Mouse (Mus musculus) lung, embryonic 15.5 days (tissue): ENCODE measurements around the gene 1700092M07Rik. TPM values are rescaled to one million over a fixed set of nuclear protein-coding genes. Genes with fewer than 3 reads are reported as not detected.

ENCODE experiments used
- ATAC-seq: fragments of 200-750 bp; cut with Nextera tagmentation; 2 replicates; pipeline ENCODE4 v1.8.0; 2017; ENCODE audit warnings: moderate number of reproducible peaks, borderline replicate concordance; ENCODE audit not compliant: low FRiP score, low TSS enrichment; ENCODE audit errors: extremely low read depth
- H3K27ac ChIP-seq: fragments of 300-500 bp; sonication (generic); 2 replicates; pipeline ENCODE4 v1.5.1; 2015; ENCODE audit warnings: moderate library complexity, mild to moderate bottlenecking, inconsistent platforms
- H3K27me3 ChIP-seq: fragments of 300-500 bp; sonication (generic); 2 replicates; pipeline ENCODE4 v1.6.1; 2015; ENCODE audit warnings: inconsistent platforms
- H3K36me3 ChIP-seq: fragments of 300-500 bp; sonication (generic); 2 replicates; pipeline ENCODE4 v1.6.1; 2015; ENCODE audit warnings: inconsistent platforms
- H3K4me1 ChIP-seq: fragments of 300-500 bp; sonication (generic); 2 replicates; pipeline ENCODE4 v1.6.1; 2015; ENCODE audit warnings: inconsistent platforms
- H3K4me2 ChIP-seq: fragments of 300-500 bp; sonication (generic); 2 replicates; pipeline ENCODE4 v1.6.1; 2015; ENCODE audit warnings: inconsistent platforms, mild to moderate bottlenecking, moderate library complexity
- H3K4me3 ChIP-seq: fragments of 300-500 bp; sonication (generic); 2 replicates; pipeline ENCODE4 v1.5.1; 2015; ENCODE audit warnings: mild to moderate bottlenecking, inconsistent platforms
- H3K9ac ChIP-seq: fragments of 300-500 bp; sonication (generic); 2 replicates; pipeline ENCODE4 v1.6.1; 2015; ENCODE audit warnings: inconsistent platforms
- H3K9me3 ChIP-seq: fragments of 300-500 bp; sonication (generic); 2 replicates; pipeline ENCODE4 v1.6.1; 2016; ENCODE audit warnings: inconsistent platforms
- WGBS: fragments of 180-500 bp; shearing (Covaris S2); methylation state at CpG from one replicate; pipeline ENCODE4 v1.1.7; 2015; 5-methylcytosine and 5-hydroxymethylcytosine counted together
- microRNA-seq: library from miRNA; unstranded; fragments of <30 nt; microRNA quantifications from one replicate; pipeline ENCODE4, GENCODE M21; 2016
- polyA plus RNA-seq: library from polyadenylated mRNA; unstranded; fragments of >200 nt; fragmentation: Nextera tagmentation; extraction: Ambion mirVana; gene quantifications from 2 replicates; pipeline ENCODE4 v1.2.1, GENCODE M21; 2015

Gene 1700092M07Rik
- polyA plus RNA-seq, 1 experiment from 2014 or later: 2.0 TPM

DNA sequence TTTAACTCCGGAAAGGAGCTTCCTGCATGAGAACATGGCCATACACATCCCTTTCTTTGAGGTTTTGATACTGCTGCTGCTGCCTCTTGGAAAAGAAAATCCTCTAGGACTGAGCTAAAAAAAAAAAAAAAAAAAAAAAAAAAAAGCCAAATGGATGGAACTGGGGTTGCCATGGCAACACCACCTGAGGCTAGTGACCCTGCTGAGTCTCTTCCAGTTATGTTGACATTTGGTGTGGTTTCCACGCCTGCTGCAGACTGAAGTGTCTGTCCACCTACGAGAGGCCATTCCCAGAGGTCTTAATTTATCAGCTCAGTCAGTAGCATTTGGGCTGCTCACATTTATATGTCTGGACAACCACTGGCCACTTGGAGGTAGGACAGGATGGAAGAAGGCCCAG lies 48.0 kb downstream of the 1700092M07Rik start:
- Histone ChIP-seq H3K36me3 (peaks cover 15% of the 10 kb centered on the region), H3K4me1 (peaks cover 7% of the 10 kb centered on the region; the same call in 1 of the 2 replicates), H3K4me2 (no peak overlapping the region), H3K9me3 (no peaks in the 10 kb centered on the region), H3K9ac (no peak overlapping the region), H3K27me3 (no peaks in the 10 kb centered on the region), H3K4me3 (no peak overlapping the region), H3K27ac (no peak overlapping the region)
- 21% methylated on average over 3 of the region's 3 CpGs for WGBS
- no peak for ATAC-seq

DNA sequence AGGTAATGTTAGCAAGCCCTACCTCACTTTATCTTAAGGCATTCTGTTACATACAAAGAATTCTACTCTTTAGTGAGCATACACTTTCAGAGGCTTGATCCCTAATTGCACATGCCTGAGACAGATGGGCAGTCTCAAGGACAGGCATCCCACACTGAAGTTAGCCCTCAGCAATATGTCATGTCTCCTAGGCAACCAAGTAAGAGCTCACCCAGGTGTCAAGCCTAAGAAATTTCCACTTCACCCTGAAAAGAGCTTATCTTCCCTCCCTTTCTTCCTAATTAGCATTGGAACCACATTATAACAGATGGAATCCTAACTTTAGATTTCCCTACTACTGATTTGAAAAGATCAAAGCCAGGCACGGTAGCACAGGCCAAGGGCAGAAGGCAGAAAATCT lies 48.7 kb downstream of the 1700092M07Rik start:
- Histone ChIP-seq H3K9ac (no peak overlapping the region), H3K27me3 (no peaks in the 10 kb centered on the region), H3K4me2 (no peak overlapping the region), H3K9me3 (no peaks in the 10 kb centered on the region), H3K4me1 (peaks cover 7% of the 10 kb centered on the region; the same call in 1 of the 2 replicates), H3K36me3 (peaks cover 20% of the 10 kb centered on the region), H3K4me3 (no peak overlapping the region), H3K27ac (no peak overlapping the region)
- WGBS: 48% methylated on average over 1 of the region's 1 CpGs
- no peak for ATAC-seq

DNA sequence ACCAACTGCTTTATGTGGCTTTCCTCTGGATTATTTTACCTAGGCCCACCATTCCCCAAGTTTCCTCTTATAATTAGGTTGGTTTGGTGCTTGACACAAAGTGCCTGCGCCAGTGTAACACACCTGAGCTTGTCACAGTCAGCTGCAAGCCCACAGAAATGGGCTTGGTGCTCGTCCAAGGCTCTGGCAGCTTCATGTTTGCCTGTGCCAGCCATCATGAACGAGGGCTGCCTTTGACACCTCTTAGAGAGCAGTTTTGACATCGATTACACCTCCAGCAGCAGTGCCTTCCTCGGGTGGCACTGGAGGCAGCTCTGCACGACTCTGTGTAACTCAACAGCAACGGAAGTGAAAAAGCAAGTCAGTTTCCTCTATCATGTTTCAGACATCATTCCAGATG lies 49.7 kb downstream of the 1700092M07Rik start:
- H3K27me3 ChIP-seq: no peaks in the 10 kb centered on the region
- H3K4me2 ChIP-seq: no peak overlapping the region
- H3K9ac ChIP-seq: no peak overlapping the region
- peaks cover 28% of the 10 kb centered on the region for H3K36me3 ChIP-seq
- no peaks in the 10 kb centered on the region for H3K9me3 ChIP-seq
- no peak for ATAC-seq
- no peak overlapping the region for H3K4me3 ChIP-seq
- peaks cover 5% of the 10 kb centered on the region; the same call in 1 of the 2 replicates for H3K4me1 ChIP-seq
- no peak overlapping the region for H3K27ac ChIP-seq
- WGBS: 69% methylated on average over 7 of the region's 7 CpGs

Small RNA genes lying within 50 kb of the gene (microRNA-seq; reads per million reads assigned to microRNA genes)
- gene Mir6992: not detected

Other genes with a start within 250 kb of the 1700092M07Rik start
- 0.09 and 0.24 TPM in 2 replicates for gene Slc22a8, start 149.5 kb upstream of the 1700092M07Rik start, polyA plus RNA-seq
- gene Slc22a6, start 122.7 kb upstream of the 1700092M07Rik start, polyA plus RNA-seq: 0.11 TPM in 2 replicates
- 0.08 and 0.14 TPM in 2 replicates for gene Chrm1, start 76.9 kb upstream of the 1700092M07Rik start, polyA plus RNA-seq
- gene Slc3a2, start 17.3 kb upstream of the 1700092M07Rik start, polyA plus RNA-seq: 87.1 and 89.7 TPM in 2 replicates
- gene Wdr74, start 4.9 kb upstream of the 1700092M07Rik start, polyA plus RNA-seq: 85.6 and 86.3 TPM in 2 replicates
- gene Stx5a, start 695 bp downstream of the 1700092M07Rik start, polyA plus RNA-seq: 142 and 153 TPM in 2 replicates
- gene Nxf1, start 16.4 kb downstream of the 1700092M07Rik start, polyA plus RNA-seq: 184 and 198 TPM in 2 replicates
- 181 and 197 TPM in 2 replicates for gene Tmem223, start 30.3 kb downstream of the 1700092M07Rik start, polyA plus RNA-seq
- gene Tmem179b, start 33.7 kb downstream of the 1700092M07Rik start, polyA plus RNA-seq: 77.2 and 81.3 TPM in 2 replicates
- 30.5 and 31.5 TPM in 2 replicates for gene Taf6l, start 45.7 kb downstream of the 1700092M07Rik start, polyA plus RNA-seq
- gene Polr2g, start 57.9 kb downstream of the 1700092M07Rik start, polyA plus RNA-seq: 147 and 159 TPM in 2 replicates
- gene Zbtb3, start 61.8 kb downstream of the 1700092M07Rik start, polyA plus RNA-seq: 5.7 and 6.4 TPM in 2 replicates
- 54.8 and 57.2 TPM in 2 replicates for gene Ttc9c, start 78.6 kb downstream of the 1700092M07Rik start, polyA plus RNA-seq
- 5.7 and 5.8 TPM in 2 replicates for gene Hnrnpul2, start 79.3 kb downstream of the 1700092M07Rik start, polyA plus RNA-seq
- gene AC129217.1, start 89.1 kb downstream of the 1700092M07Rik start, polyA plus RNA-seq: not detected in 2 replicates
- gene Bscl2, start 96.7 kb downstream of the 1700092M07Rik start, polyA plus RNA-seq: 48.3 and 52.3 TPM in 2 replicates
- gene Gng3, start 98.5 kb downstream of the 1700092M07Rik start, polyA plus RNA-seq: 1.6 and 2.5 TPM in 2 replicates
- gene Lrrn4cl, start 110.0 kb downstream of the 1700092M07Rik start, polyA plus RNA-seq: 1.1 TPM in 2 replicates
- 153 and 158 TPM in 2 replicates for gene Ubxn1, start 130.8 kb downstream of the 1700092M07Rik start, polyA plus RNA-seq
- gene Uqcc3, start 140.2 kb downstream of the 1700092M07Rik start, polyA plus RNA-seq: 58.5 and 60.2 TPM in 2 replicates
- 70.5 and 72.7 TPM in 2 replicates for gene Lbhd1, start 143.0 kb downstream of the 1700092M07Rik start, polyA plus RNA-seq
- gene Gm49403, start 143.2 kb downstream of the 1700092M07Rik start, polyA plus RNA-seq: not detected in 2 replicates
- 81.5 and 93.7 TPM in 2 replicates for gene 1810009A15Rik, start 148.1 kb downstream of the 1700092M07Rik start, polyA plus RNA-seq
- not detected in 2 replicates for gene Gm49416, start 148.2 kb downstream of the 1700092M07Rik start, polyA plus RNA-seq
- gene Ints5, start 152.3 kb downstream of the 1700092M07Rik start, polyA plus RNA-seq: 45.8 and 50.1 TPM in 2 replicates
- 122 and 123 TPM in 2 replicates for gene Ganab, start 157.4 kb downstream of the 1700092M07Rik start, polyA plus RNA-seq
- 43.1 and 46.1 TPM in 2 replicates for gene B3gat3, start 179.7 kb downstream of the 1700092M07Rik start, polyA plus RNA-seq
- 2.7 and 2.8 TPM in 2 replicates for gene Rom1, start 188.6 kb downstream of the 1700092M07Rik start, polyA plus RNA-seq
- 30.8 and 35.6 TPM in 2 replicates for gene Eml3, start 188.8 kb downstream of the 1700092M07Rik start, polyA plus RNA-seq
- gene Mta2, start 201.2 kb downstream of the 1700092M07Rik start, polyA plus RNA-seq: 165 and 173 TPM in 2 replicates
- 28.4 and 29.7 TPM in 2 replicates for gene Tut1, start 213.1 kb downstream of the 1700092M07Rik start, polyA plus RNA-seq
- 420 and 427 TPM in 2 replicates for gene Eef1g, start 226.3 kb downstream of the 1700092M07Rik start, polyA plus RNA-seq
- gene Ahnak, start 248.6 kb downstream of the 1700092M07Rik start, polyA plus RNA-seq: 24.7 and 25.6 TPM in 2 replicates